Mouse (Mus musculus): ENCODE results near the gene Rbfox1. TPM values are rescaled to one million over a fixed set of nuclear protein-coding genes. Genes with fewer than 3 reads are reported as not detected.

Rbfox1 gene
- polyA plus RNA-seq, 1 experiment, result not detected

DNA sequence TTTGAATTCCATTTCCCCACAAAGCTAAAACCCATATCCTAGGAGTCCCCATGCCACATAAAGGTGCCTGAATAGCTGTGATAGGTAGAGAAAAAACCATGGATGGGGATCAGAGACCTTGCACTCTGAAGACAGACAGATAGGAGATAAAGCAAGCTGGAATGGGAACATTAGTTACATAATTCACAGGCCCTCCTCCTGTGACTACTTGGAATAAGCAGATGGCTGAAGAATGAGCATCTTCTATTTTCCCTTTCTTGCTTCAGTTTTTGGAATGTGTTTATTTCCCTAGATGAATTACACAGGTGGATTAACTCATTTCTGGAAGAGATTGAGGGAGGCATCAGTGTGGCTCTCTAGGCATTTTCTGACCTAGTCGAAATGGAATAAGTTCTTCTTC lies 672.6 kb downstream of the Rbfox1 start:
- Histone ChIP-seq H3K9me3 (replicated peaks; ENCODE audit: control insufficient read depth, insufficient read depth, low read length, poor library complexity, severe bottlenecking) (no peaks in the 10 kb centered on the region), H3K27me3 (ENCODE audit: control insufficient read depth, insufficient read depth, low read length, poor library complexity, severe bottlenecking) (no peaks in the 10 kb centered on the region), H3K27ac (ENCODE audit: insufficient read depth, low read length) (no peak overlapping the region), H3K4me3 (ENCODE audit: low read depth, low read length) (no peak overlapping the region), H3K9ac (ENCODE audit: low read depth, poor library complexity, severe bottlenecking) (no peak overlapping the region), H3K4me1 (ENCODE audit: control insufficient read depth, insufficient read depth, low read length) (no peaks in the 10 kb centered on the region), H3K36me3 (ENCODE audit: control insufficient read depth, insufficient read depth, low read length, poor library complexity, severe bottlenecking) (no peaks in the 10 kb centered on the region)
- TF ChIP-seq CTCF (IDR thresholded peaks at IDR 0.05; ENCODE audit: low read depth, low read length), result no peak

- no peak overlapping the region for H3K27ac ChIP-seq (ENCODE audit: insufficient read depth, low read length)
- no peaks in the 10 kb centered on the region for H3K4me1 ChIP-seq (ENCODE audit: control insufficient read depth, insufficient read depth, low read length)
- no peaks in the 10 kb centered on the region for H3K36me3 ChIP-seq (ENCODE audit: control insufficient read depth, insufficient read depth, low read length, poor library complexity, severe bottlenecking)
- no peak overlapping the region for H3K4me3 ChIP-seq (ENCODE audit: low read depth, low read length)
- TF ChIP-seq POLR2A (IDR thresholded peaks at IDR 0.05; ENCODE audit: insufficient read depth, low read length), result no peak
- no peak for TF ChIP-seq EP300 (IDR thresholded peaks at IDR 0.05; ENCODE audit: insufficient read depth, low read depth, low read length)
- no peak for TF ChIP-seq CTCF (IDR thresholded peaks at IDR 0.05; ENCODE audit: low read depth, low read length)
- no peak overlapping the region for H3K9ac ChIP-seq (ENCODE audit: low read depth, poor library complexity, severe bottlenecking)
- H3K27me3 ChIP-seq (ENCODE audit: control insufficient read depth, insufficient read depth, low read length, poor library complexity, severe bottlenecking), result no peaks in the 10 kb centered on the region
- H3K9me3 ChIP-seq (replicated peaks; ENCODE audit: control insufficient read depth, insufficient read depth, low read length, poor library complexity, severe bottlenecking), result no peaks in the 10 kb centered on the region
Observed at GRCm38 (mm10) chr16:6584700-6585099, 699.5 kb downstream of the Rbfox1 start.

- H3K27ac ChIP-seq (ENCODE audit: insufficient read depth, low read length), result no peak overlapping the region
- no peak for TF ChIP-seq EP300 (IDR thresholded peaks at IDR 0.05; ENCODE audit: insufficient read depth, low read depth, low read length)
- no peak for TF ChIP-seq CTCF (IDR thresholded peaks at IDR 0.05; ENCODE audit: low read depth, low read length)
- TF ChIP-seq POLR2A (IDR thresholded peaks at IDR 0.05; ENCODE audit: insufficient read depth, low read length), result no peak
- no peaks in the 10 kb centered on the region for H3K27me3 ChIP-seq (ENCODE audit: control insufficient read depth, insufficient read depth, low read length, poor library complexity, severe bottlenecking)
- no peaks in the 10 kb centered on the region for H3K4me1 ChIP-seq (ENCODE audit: control insufficient read depth, insufficient read depth, low read length)
- H3K4me3 ChIP-seq (ENCODE audit: low read depth, low read length), result no peak overlapping the region
- no peak overlapping the region for H3K9ac ChIP-seq (ENCODE audit: low read depth, poor library complexity, severe bottlenecking)
- H3K9me3 ChIP-seq (replicated peaks; ENCODE audit: control insufficient read depth, insufficient read depth, low read length, poor library complexity, severe bottlenecking), result no peaks in the 10 kb centered on the region
- no peaks in the 10 kb centered on the region for H3K36me3 ChIP-seq (ENCODE audit: control insufficient read depth, insufficient read depth, low read length, poor library complexity, severe bottlenecking)
Observed at GRCm38 (mm10) chr16:6585204-6585603, 700.0 kb downstream of the Rbfox1 start.

- Histone ChIP-seq H3K27ac (ENCODE audit: insufficient read depth, low read length) (no peak overlapping the region), H3K27me3 (ENCODE audit: control insufficient read depth, insufficient read depth, low read length, poor library complexity, severe bottlenecking) (no peaks in the 10 kb centered on the region; the same call in 1 of the 2 replicates), H3K4me1 (ENCODE audit: control insufficient read depth, insufficient read depth, low read length) (no peaks in the 10 kb centered on the region), H3K9me3 (replicated peaks; ENCODE audit: control insufficient read depth, insufficient read depth, low read length, poor library complexity, severe bottlenecking) (no peaks in the 10 kb centered on the region), H3K36me3 (ENCODE audit: control insufficient read depth, insufficient read depth, low read length, poor library complexity, severe bottlenecking) (no peaks in the 10 kb centered on the region), H3K4me3 (ENCODE audit: low read depth, low read length) (no peak overlapping the region), H3K9ac (ENCODE audit: low read depth, poor library complexity, severe bottlenecking) (no peak overlapping the region)
- no peak for TF ChIP-seq POLR2A (IDR thresholded peaks at IDR 0.05; ENCODE audit: insufficient read depth, low read length)
- no peak for TF ChIP-seq EP300 (IDR thresholded peaks at IDR 0.05; ENCODE audit: insufficient read depth, low read depth, low read length)
- TF ChIP-seq CTCF (IDR thresholded peaks at IDR 0.05; ENCODE audit: low read depth, low read length), result no peak
Observed at GRCm38 (mm10) chr16:6616526-6616925, 731.4 kb downstream of the Rbfox1 start.

DNA sequence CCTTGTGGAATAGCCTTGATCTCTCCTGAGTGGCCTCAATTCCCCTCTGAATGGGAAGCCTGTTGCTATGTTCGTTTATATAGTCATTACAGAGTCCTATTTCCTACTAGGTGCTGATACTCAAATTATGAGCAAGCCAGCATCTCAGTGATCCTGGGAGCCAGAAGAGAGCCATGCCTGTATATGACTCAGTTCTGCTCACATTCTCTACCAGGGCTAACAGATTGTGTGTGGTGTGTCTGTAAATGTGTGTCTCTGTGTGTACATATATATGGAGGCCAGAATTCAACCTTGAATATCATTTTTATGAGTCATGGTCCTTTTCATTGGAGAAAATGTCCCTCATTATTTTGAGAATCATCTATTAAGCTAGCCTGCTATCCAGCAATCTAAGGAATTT lies 755.2 kb downstream of the Rbfox1 start:
- Histone ChIP-seq H3K36me3 (ENCODE audit: control insufficient read depth, insufficient read depth, low read length, poor library complexity, severe bottlenecking) (no peaks in the 10 kb centered on the region), H3K27me3 (ENCODE audit: control insufficient read depth, insufficient read depth, low read length, poor library complexity, severe bottlenecking) (no peaks in the 10 kb centered on the region), H3K27ac (ENCODE audit: insufficient read depth, low read length) (no peak overlapping the region), H3K4me3 (ENCODE audit: low read depth, low read length) (no peak overlapping the region), H3K4me1 (ENCODE audit: control insufficient read depth, insufficient read depth, low read length) (no peaks in the 10 kb centered on the region), H3K9me3 (replicated peaks; ENCODE audit: control insufficient read depth, insufficient read depth, low read length, poor library complexity, severe bottlenecking) (no peaks in the 10 kb centered on the region), H3K9ac (ENCODE audit: low read depth, poor library complexity, severe bottlenecking) (no peak overlapping the region)
- TF ChIP-seq POLR2A (IDR thresholded peaks at IDR 0.05; ENCODE audit: insufficient read depth, low read length) (no peak), CTCF (IDR thresholded peaks at IDR 0.05; ENCODE audit: low read depth, low read length) (no peak), EP300 (IDR thresholded peaks at IDR 0.05; ENCODE audit: insufficient read depth, low read depth, low read length) (no peak)

- Histone ChIP-seq H3K27me3 (ENCODE audit: control insufficient read depth, insufficient read depth, low read length, poor library complexity, severe bottlenecking) (no peaks in the 10 kb centered on the region), H3K27ac (ENCODE audit: insufficient read depth, low read length) (no peak overlapping the region), H3K4me3 (ENCODE audit: low read depth, low read length) (no peak overlapping the region), H3K9ac (ENCODE audit: low read depth, poor library complexity, severe bottlenecking) (no peak overlapping the region), H3K36me3 (ENCODE audit: control insufficient read depth, insufficient read depth, low read length, poor library complexity, severe bottlenecking) (no peaks in the 10 kb centered on the region), H3K9me3 (replicated peaks; ENCODE audit: control insufficient read depth, insufficient read depth, low read length, poor library complexity, severe bottlenecking) (no peaks in the 10 kb centered on the region), H3K4me1 (ENCODE audit: control insufficient read depth, insufficient read depth, low read length) (no peaks in the 10 kb centered on the region)
- TF ChIP-seq EP300 (IDR thresholded peaks at IDR 0.05; ENCODE audit: insufficient read depth, low read depth, low read length), result no peak
- TF ChIP-seq POLR2A (IDR thresholded peaks at IDR 0.05; ENCODE audit: insufficient read depth, low read length), result no peak
- TF ChIP-seq CTCF (IDR thresholded peaks at IDR 0.05; ENCODE audit: low read depth, low read length), result no peak
Observed at GRCm38 (mm10) chr16:6646941-6647340, 761.8 kb downstream of the Rbfox1 start.
